Mouse (Mus musculus): ENCODE results near the gene Gjb2. TPM values are rescaled to one million over a fixed set of nuclear protein-coding genes. Genes with fewer than 3 reads are reported as not detected.

The Gjb2 gene
- 1 to 10 TPM; 6.9 to 7.9 TPM for total RNA-seq (2021)

- peak in 1 of 2 experiments; percentile 19 for DNase-seq (ENCODE audit: extremely low spot score in 1 of 2, low spot score in 1 of 2)
These were observed at the start of gene Gjb2 for GRCm38 (mm10) chr14:57104106-57105023. TSS of gene Gjb2 (minus strand) at chr14:57104702.

- no peak for DNase-seq (ENCODE audit: extremely low spot score in 1 of 2, low spot score in 1 of 2)
These were observed 41.2 kb upstream of the Gjb2 start for GRCm38 (mm10) chr14:57145741-57146140.

- DNase-seq (ENCODE audit: extremely low spot score in 1 of 2, low spot score in 1 of 2), result no peak
These were observed 30.8 kb upstream of the Gjb2 start for GRCm38 (mm10) chr14:57135265-57135664.

GRCm38 (mm10) chr14:57133161-57133661 lies 28.7 kb upstream of the Gjb2 start, which contains the start of gene Gjb6:
TSS of gene Gjb6 (minus strand) at chr14:57133611.
- no peak for DNase-seq (ENCODE audit: extremely low spot score in 1 of 2, low spot score in 1 of 2)

- no peak for DNase-seq (ENCODE audit: extremely low spot score in 1 of 2, low spot score in 1 of 2)
These were observed 22.9 kb upstream of the Gjb2 start for GRCm38 (mm10) chr14:57127383-57127782.

GRCm38 (mm10) chr14:57122295-57122694 lies 17.8 kb upstream of the Gjb2 start:
- DNase-seq (ENCODE audit: extremely low spot score in 1 of 2, low spot score in 1 of 2), result no peak

GRCm38 (mm10) chr14:57115823-57116544 lies 11.5 kb upstream of the Gjb2 start, which contains the start of gene Gm4491:
TSS of gene Gm4491 (minus strand) at chr14:57115883.
- no peak for DNase-seq (ENCODE audit: extremely low spot score in 1 of 2, low spot score in 1 of 2)

GRCm38 (mm10) chr14:57109194-57109593 lies 4.7 kb upstream of the Gjb2 start:
- peak in 1 of 2 experiments; percentile 74 for DNase-seq (ENCODE audit: extremely low spot score in 1 of 2, low spot score in 1 of 2)

GRCm38 (mm10) chr14:57107916-57108315 lies 3.4 kb upstream of the Gjb2 start:
- no peak for DNase-seq (ENCODE audit: extremely low spot score in 1 of 2, low spot score in 1 of 2)

- no peak for DNase-seq (ENCODE audit: extremely low spot score in 1 of 2, low spot score in 1 of 2)
These were observed 2.6 kb upstream of the Gjb2 start for GRCm38 (mm10) chr14:57107091-57107490.

- DNase-seq (ENCODE audit: extremely low spot score in 1 of 2, low spot score in 1 of 2), result no peak
These were observed 1.2 kb upstream of the Gjb2 start for GRCm38 (mm10) chr14:57105721-57106120.

- no peak for DNase-seq (ENCODE audit: extremely low spot score in 1 of 2, low spot score in 1 of 2)
These were observed 609 bp upstream of the Gjb2 start for GRCm38 (mm10) chr14:57105111-57105510.

GRCm38 (mm10) chr14:57103711-57104105 lies 794 bp downstream of the Gjb2 start:
- no peak for DNase-seq (ENCODE audit: extremely low spot score in 1 of 2, low spot score in 1 of 2)

- DNase-seq (ENCODE audit: extremely low spot score in 1 of 2, low spot score in 1 of 2), result no peak
These were observed 1.4 kb downstream of the Gjb2 start for GRCm38 (mm10) chr14:57103121-57103520.

GRCm38 (mm10) chr14:57101623-57102022 lies 2.9 kb downstream of the Gjb2 start:
- no peak for DNase-seq (ENCODE audit: extremely low spot score in 1 of 2, low spot score in 1 of 2)

- DNase-seq (ENCODE audit: extremely low spot score in 1 of 2, low spot score in 1 of 2), result no peak
These were observed 8.6 kb downstream of the Gjb2 start for GRCm38 (mm10) chr14:57095855-57096254.

- DNase-seq (ENCODE audit: extremely low spot score in 1 of 2, low spot score in 1 of 2), result peak in 1 of 2 experiments; percentile 53
These were observed 11.5 kb downstream of the Gjb2 start for GRCm38 (mm10) chr14:57093029-57093428.

- no peak for DNase-seq (ENCODE audit: extremely low spot score in 1 of 2, low spot score in 1 of 2)
These were observed 14.5 kb downstream of the Gjb2 start for GRCm38 (mm10) chr14:57090001-57090400.

GRCm38 (mm10) chr14:57089107-57089506 lies 15.4 kb downstream of the Gjb2 start:
- DNase-seq (ENCODE audit: extremely low spot score in 1 of 2, low spot score in 1 of 2), result no peak

- no peak for DNase-seq (ENCODE audit: extremely low spot score in 1 of 2, low spot score in 1 of 2)
These were observed 20.3 kb downstream of the Gjb2 start for GRCm38 (mm10) chr14:57084180-57084668.

GRCm38 (mm10) chr14:57082863-57083262 lies 21.6 kb downstream of the Gjb2 start:
- DNase-seq (ENCODE audit: extremely low spot score in 1 of 2, low spot score in 1 of 2), result no peak

Data from layer of hippocampus, postnatal 25 days (tissue).